Mouse (Mus musculus) kidney, adult 8-10 months (tissue): ENCODE data around the gene Pold1.
A peak's percentile ranks its signal among the peaks of the same experiment; 100 is the strongest.

ENCODE experiments used
- DNase-seq, 2 experiments: peaks; one replicate each; pipeline ENCODE4 v3.0.0; 2022

Gene Pold1

DNA sequence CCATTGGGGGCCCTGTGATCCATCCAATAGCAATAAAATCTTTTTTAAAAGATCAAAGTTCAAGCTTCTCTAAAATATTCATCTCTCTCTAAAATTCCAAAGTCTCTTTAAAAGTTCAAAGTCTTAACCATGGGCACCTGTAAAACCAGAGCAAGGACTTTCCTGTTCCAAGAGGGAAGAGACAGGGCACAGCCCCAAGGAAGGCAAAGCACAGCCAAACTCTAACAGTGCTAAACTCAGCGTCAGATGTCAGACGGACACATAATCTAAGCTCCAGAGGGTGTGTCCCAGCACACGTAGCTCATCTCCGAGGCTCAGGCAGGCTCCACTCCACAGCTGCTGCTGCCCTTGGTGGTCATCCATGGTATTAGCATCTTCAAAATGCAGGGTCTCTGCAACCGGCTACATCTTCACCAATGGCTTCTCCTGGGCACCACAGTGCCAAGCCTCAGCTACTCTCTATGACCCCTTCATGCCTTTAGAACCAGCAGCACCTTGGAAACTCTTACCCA, 27.7 kb upstream of the Pold1 start:
- peak in 1 of 2 experiments; percentile 53 for DNase-seq

DNA sequence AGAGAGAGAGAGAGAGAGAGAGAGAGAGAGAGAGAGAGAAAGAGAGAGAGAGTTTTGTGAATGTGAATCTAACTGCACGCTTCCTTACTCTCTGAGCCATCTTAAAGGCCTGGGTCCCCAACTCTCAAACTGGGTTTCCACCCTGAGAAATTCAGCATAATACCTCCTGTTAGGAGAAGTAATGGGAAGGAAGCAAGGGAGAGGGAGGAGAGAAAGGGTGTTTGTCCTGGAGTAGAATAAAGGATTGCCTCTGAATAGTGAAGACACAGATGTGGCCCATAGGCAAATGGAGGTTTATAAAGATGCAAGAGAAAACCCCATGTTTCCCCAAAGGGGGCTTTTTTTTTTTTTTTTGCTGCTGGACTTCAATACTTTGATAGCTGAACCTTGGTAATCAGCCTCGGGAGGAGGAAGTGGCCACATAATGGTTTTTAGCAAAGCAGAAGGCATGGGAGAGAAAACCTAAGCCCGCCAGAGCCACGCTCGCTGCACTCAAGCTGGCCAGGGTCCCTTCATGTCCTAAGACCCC, 24.4 kb upstream of the Pold1 start:
- no peak for DNase-seq

DNA sequence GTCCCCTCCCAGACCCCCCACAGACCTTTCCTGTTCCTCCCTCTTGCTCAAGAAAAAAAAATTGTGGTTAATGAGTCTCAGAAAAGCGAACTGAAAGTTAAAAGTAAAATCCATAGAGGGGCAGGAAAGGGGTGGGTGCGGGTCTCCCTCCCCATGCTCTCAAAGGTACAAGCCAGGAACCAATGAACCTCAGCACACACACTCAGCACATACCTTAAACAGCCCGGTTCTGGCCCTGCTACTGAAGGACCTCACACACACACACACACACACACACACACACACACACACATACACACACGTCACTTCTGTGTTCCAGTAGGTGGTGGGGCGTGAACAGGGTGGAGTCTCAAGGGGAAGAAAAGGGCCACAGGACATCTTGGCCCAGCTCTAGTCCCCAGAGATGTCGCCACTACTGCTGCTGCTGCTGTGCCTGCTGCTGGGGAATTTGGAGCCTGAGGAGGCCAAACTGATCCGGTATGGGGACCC, 23.6 kb upstream of the Pold1 start, which contains the start of gene Napsa:
Napsa (plus strand) TSS at position 168 of the 489 bp plus-strand sequence.
- peak; percentile 68 to 69 for DNase-seq

DNA sequence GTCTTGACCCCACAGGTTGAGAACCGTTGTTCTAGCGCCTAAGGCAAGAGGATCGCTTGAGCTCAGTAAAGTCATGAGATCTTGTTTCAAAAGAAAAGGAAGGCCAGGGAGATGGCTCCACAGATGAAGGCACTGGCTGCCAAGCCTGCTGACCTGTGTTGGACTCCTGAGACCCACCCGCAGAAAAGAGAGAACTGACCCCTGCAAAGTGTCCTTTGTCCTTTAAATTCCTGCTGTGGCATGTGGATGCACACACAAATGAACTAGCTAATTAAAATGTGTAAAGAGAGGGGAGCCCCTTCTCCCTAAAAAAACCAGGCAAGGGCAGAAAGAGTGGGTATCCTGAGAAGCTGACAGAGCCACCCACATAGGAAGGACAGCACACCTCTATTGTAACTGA, 23.2 kb upstream of the Pold1 start:
- DNase-seq = peak; percentile 52 to 72

DNA sequence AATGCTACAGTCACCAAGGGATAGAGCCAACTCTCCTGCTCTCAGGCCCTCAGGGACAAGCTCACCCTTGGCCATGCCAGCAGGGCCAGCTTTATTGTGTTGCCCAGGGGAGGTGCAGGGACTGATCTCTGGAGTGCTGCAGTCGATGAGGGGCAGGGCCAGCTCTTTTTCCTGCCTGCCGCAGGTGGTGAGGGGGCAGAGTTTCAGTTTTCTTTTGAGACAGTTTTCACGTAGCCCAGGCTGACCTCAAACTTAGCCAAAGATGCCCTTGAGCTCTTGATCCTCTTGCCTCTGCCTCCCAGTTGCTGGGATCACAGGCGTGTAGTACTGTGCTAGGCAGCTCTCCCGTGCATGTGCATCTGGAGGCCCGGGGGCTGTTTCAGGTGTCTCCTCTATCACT, 22.3 kb upstream of the Pold1 start:
- no peak for DNase-seq

DNA sequence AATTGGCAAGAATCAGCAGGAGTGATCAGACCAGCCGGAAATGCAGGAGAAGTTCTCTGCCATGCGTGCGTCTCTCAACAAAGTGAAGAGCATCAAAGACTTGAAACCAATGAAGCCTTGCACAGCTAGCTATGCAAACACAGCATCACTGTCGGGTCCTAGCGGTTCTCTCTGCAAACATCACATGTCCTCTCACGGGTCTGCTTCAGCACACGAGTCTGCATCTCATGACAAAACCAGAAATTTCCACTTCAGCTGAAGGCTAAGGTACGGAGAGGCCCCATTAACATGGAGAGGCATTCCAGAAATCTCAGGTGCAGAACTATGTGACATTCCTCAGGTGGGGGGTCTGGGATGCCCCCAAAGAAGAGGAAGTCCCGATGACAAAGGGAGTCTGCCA, 20.2 kb upstream of the Pold1 start:
- no peak for DNase-seq

DNA sequence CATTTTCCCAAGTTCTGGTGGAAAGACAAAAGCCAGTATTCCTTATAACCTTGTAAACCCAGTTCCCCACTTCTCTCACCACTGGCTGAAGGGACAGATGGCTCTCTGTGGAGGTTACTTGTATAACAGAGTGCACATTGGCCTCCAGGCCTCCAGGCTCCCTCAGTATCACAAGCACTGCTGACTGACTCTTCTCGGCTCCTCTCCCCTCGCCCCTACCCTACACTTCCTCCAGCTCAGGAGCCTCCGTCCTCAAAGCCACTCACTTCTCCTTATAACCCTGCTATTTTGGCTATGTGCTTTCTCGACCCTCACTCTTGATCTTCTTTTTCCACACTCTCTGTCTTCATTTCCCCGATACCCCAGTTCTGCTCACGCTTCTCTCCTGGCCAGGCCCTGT, 16.8 kb upstream of the Pold1 start:
- no peak for DNase-seq

DNA sequence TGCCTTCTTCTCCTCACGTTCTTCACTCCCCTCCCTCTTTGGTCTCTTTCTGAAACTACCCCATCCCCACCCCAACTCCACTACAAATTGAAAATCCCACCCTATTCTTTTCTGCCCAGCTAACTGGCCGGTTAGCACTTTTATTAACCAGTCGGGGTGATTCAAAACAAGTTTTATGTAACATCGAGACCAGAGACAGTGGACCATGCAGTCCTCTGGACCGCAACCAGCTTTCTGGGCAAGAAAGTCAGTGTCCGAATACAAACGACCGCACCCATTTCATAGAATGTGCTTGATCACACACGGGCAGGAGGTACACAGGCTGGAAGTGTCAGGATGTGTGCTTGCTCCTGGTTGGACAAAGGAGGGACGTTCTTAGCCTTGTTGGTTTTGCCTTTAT, 15.8 kb upstream of the Pold1 start:
- peak; percentile 59 to 71 for DNase-seq

DNA sequence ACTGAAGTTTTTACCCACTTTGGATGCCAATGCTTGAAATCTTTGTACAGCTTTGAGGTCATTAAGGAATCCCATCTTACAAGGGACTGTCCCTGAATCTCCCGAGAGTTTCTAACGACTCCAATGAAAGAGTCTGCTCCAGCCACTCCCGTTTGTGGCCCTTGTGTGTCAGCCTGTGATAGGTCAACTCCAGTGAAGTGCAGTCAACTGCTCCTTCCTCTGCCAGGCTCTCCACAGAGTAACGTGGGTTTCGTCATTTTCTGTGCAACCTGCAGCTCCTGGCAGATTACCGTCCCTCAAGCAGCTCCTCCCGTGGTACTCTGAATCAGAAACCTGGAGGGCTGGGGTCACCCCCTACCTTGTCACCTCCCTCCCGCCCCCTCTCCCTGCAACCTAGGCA, 14.6 kb upstream of the Pold1 start:
- DNase-seq = no peak

DNA sequence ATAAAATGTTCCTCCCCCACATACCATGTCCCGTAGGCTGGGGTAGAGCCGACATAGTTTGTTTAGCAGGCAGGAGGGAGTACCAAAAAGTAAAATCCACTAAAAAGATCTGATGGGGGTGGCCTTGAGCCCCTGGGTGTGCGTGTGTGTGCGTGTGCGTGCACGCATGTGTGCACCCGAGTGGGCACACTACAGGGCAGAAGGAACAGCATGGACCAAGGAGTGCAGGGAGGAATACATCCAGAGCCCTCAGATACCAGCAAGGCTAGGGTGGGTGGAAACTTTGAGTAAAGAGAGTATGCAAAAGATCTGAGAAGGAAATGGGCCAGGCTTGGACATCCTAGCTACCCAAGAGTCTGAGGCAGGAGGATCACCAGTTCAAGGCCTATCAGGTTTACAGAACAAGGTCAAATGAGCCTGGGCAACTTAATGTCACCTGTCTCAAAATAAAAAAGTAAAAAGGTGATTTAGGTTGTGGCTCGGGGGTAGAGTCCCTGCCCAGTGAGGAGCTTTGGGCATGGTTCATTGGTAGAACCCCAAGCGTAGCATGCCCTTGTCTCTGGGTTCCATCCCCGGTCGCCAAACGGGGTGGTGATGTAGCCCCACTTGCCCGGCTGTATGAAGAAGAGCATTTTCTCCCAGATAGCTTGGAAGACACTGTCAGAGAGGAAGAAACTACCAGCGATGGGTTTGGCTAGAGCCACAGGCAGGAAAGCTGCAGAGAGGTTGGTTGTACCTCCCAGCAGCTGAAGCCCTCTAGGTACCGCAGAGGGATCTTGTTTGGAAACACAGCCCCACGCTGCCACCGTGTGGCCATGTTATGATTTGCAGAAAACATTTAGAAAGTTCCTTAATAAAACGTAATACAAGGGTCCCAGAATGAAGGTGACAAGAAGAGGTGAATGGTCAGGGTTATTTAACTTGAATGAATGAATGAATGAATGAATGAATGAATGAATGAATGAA, 12.1 kb upstream of the Pold1 start:
- peak; percentile 70 to 88 for DNase-seq

DNA sequence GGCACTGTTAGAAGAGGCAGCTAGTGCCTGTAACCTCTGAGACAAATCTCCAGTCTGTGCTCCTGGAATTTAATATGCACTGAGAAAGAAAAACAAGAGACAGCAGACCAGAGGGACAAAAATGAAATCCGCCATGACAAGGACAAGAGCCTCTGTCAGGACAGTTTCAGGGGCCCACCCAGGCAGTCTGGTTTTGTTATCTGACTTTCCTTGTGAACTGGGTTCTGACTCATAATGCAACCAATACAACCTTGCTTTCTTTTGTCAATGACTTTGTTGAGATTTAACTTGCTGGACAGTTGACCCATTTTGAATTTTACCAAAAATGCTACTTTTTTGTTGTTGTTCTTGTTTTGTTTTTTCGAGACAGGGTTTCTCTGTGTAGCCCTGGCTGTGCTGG, 9.0 kb upstream of the Pold1 start:
- DNase-seq = no peak

DNA sequence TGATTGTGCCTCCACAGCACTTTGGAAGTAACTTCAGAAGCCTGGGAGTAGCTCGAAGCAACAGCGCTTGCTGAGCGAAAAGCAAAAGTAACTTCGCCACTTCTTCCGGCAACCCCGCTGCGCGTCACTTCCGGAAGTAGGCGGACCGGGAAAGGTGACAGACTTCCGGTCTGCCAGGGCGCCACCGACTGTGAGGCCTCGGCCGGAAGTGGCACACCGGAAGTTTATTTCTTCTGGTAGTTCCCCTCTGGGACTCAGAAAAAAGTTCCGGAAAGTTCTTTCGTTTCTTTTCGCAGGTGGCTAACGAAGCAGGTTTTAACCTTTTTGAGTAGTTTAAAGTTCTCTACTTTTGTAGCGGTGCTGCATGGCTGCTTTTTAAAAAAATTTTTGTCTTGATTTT, 5.2 kb upstream of the Pold1 start, which contains the start of gene Nr1h2:
Nr1h2 (minus strand) TSS at position 126 of the 400 bp plus-strand sequence.
- DNase-seq = peak; percentile 96 to 97

DNA sequence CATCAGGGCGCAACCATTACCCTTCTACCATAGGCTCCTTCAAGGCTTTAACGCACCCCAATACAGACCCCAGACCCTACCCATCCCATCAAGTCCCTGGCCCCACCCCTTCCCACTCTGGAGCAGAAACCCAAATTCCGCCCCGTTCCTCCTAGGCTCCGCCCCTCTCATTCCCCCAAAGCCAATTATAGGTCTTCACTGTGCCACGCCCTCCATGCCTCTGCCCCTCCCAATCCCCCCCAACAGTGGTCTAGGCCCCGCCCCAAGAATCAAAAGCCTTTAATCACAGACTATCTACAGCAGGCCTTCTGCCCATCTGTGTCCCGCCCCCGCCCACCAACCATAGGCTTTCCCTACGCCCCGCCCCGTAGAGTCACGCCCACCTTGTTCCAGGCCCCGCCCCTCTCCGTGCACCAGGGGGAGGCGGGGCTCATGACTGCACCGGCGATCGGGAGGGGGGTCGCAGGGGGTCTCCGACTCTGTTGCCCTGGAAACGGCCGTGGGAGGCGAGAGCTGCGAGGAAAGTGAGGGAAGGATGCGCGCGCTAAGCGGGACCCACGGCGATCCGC, 4.6 kb upstream of the Pold1 start:
- peak; percentile 66 to 79 for DNase-seq

DNA sequence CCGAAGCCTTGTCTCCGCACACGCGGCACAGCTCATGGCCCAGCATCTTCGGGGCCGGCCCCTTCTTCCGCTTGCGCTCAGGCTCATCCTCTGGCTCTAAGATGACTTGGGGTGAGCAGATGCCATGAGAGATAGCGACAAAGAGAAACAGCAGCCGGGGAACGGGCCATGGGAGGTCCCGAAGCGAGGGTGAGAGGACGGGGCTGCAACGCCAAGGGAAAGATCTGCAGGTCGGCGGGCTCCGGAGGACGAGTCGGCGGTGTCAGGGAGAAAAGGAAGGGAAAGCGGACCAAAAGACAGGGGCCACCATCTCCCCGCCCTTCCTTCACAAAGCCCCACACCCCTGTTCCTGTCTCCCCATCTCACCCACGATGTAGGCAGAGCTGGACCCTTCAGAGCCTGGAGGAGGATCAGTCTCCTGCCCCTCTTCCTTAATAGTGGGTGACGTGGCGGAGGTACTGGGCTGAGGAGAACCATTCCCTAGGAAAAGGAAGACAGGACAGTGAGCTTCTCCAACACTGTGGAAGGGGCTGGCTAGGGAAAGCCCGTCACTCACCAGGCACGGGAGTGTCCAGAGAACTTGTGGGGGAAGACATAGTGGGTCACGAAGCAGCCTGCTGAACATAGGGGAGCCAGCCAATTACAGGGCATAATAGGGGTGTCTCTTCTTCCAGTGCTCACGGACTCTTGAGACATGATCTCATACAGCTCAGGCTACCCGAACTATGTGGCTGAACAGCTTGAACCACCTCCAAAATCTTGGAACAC, 3.7 kb upstream of the Pold1 start:
- DNase-seq = no peak

DNA sequence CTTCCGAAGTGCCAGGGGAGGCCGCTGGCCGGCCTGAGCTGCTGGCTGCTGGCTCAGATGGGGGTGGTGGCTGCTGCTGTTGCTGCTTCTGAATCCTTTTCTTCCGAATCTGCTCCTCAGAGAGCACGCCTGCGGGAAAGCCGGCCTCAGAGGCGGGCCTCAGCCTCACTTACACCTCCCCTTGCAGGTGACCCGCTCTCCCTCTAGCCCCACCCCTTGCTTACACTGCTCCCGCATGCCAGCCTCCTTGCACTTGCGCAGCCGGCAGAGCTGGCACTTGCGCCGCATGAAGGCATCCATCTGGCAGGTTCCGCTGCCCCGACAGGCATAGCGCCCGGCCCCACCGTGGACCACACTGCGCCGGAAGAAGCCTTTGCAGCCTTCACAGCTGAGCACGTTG, 3.1 kb upstream of the Pold1 start:
- no peak for DNase-seq

DNA sequence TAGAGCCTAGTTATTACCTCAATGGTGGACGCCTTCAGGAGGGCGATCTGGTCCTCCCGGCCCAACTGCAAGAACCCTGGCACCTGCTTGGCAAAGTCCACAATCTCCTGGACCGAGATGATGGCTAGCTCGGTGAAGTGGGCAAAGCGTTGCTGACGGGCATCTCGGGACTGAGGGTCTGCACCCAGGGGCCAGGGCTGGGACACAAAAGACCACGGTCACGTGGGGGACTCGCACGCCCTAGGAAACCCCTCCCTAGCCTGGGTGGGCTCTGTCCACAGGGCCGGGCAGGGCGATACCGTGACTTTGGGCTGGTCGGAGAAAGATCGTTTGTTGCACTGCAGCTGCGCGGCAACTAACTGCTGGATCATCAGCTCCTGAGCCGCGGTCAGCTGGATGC, 2.7 kb upstream of the Pold1 start:
- DNase-seq = no peak

DNA sequence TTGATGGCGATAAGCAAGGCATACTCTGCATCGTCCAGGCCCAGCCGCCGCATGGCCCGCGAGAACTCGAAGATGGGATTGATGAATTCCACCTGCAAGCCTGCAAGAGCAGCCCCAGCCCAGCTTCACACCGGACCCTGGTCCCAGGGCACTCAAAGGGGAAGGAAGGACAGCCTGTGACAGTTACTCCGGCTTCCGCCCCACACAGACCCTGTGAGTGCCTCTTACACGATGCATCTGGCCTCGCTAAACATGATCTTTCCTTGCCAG, 1.7 kb upstream of the Pold1 start:
- no peak for DNase-seq

DNA sequence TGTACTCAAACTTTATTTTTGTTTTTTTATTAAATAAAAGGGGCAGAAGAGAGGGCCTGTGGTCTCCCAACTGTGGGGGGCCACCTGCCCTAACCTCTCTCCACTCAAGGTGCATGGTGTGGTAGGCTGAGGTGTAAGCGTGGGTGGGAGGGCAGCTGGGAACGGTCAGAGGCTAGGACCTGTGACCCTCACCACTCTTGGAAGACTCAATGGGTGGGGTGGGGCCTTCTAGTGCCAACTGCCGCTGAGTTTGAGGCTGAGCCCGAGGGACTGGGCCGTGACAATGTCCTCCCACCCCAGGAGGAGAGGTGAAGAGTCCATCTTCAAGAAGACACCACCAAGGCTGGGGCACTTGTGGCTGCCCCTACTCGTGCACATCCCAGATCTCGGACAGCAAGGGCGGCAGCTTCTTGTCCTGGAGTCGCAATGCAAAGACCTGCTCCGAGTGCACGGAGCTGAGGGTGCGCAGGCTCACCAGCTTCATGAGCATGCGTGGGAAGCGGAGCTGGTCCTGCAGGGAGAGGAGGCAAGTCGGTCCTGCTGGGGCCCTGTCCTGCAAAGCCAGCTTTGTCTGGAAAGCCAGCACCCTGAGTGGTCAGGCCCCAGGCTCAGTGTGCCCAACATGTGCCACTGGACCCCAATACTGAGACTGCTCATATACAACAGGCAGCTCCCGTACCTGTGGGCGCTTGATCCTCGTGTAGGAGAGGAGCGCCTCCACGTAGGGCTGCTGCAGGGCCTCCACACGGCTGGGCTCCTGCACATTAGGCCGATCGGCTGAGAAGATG, 1.2 kb upstream of the Pold1 start:
- DNase-seq = no peak

DNA sequence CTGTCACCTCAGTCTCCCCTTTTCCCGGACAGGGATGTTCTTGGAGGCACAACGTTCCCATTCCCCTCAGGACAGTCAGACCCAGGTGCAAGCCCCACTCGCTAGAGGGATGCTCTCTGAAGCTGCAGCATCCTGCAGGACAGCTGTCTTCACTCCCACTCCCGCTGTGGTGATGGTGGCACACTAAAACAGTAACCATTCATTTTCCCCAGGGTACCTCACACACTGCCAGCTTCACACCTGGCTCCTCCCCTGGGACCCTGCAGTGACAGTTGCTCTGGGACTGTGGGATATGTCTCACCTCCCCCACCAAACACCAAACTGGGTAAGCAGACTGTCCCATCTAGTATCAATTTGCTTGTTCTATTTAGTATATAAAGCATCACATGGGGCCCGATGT, 924 bp downstream of the Pold1 start:
- DNase-seq = no peak

DNA sequence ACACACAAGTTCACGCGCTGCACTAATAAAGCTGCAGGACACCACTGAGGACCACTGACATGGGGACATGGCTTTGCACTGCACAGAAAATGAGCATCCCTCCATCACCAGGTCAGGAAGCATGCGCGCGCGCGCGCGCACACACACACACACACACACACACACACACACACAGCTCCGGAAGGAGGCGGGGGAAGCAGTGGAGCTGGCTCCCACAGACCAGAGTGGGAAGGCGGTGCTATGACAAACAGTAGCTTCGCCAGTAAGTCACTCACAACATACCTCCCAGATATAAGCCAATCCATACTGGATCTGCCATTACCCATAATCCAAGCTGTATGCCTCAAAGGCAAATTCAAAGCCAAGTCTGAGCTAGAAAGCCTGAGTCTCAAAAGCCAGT, 1.6 kb downstream of the Pold1 start:
- DNase-seq = no peak

DNA sequence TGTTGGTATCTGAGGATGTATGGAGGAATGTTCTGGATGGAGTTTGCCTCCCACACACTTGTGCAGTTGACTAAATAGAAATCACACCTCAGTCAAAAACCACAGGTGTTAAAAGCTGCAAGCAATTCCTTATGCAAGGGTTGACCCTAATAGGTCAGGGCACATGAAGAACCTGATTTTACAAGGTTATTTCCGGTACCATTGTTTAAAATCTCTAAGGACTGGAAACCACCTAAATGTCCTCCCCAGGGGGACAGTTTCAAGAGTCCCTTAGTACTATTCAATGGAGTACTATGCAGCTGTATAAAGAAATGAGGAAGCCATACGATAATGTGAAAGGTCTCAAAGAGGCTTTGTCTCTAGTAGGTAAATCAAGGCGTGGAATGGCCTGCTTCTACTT, 2.4 kb downstream of the Pold1 start:
- DNase-seq = no peak

DNA sequence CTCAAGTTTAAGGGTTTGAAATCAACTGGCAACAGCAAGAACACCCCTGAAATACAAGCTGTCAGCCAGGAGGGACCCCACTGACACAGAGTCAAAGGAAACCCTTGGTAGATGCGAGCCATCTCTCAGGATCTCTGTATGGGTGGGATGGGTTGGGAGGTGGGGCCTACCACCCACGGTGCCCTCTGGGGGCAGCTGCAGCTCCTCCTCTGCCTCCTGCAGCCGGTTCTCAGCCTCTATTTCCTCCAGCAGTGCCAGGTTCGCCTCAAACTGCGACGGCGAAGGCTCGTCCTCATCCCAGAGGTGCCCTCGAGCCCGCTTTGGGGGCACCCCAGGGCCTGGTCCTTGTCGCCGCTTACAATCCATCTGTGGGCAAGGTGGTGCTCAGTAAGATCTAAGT, 5.6 kb downstream of the Pold1 start:
- no peak for DNase-seq
